Mouse (Mus musculus) bone marrow, adult 2 months (tissue): ENCODE results near the gene Zfp184. TPM values are rescaled to one million over a fixed set of nuclear protein-coding genes. Genes with fewer than 3 reads are reported as not detected.
A peak's percentile ranks its signal among the peaks of the same experiment; 100 is the strongest.

ENCODE experiments used
- H3K27ac ChIP-seq: fragments of 200-500 bp; 2 replicates; pipeline ENCODE4 v1.5.1; 2012; ENCODE audit warnings: low read depth, mild to moderate bottlenecking, control low read depth, inconsistent platforms, low read length; ENCODE audit not compliant: control insufficient read depth, poor library complexity, insufficient read depth
- H3K4me1 ChIP-seq: fragments of 200-500 bp; 2 replicates; pipeline ENCODE4 v1.6.1; 2011; ENCODE audit warnings: low read length; ENCODE audit not compliant: control insufficient read depth, insufficient read depth
- H3K4me3 ChIP-seq: fragments of 200-500 bp; replicated peaks from 2 replicates; pipeline ENCODE3; 2011; ENCODE audit warnings: mild to moderate bottlenecking, low read depth, low read length, control low read depth; ENCODE audit not compliant: control insufficient read depth
- CTCF ChIP-seq: fragments of 200-500 bp; IDR thresholded peaks from 2 replicates; pipeline ENCODE4 v1.5.1; 2011; ENCODE audit warnings: low read length, control low read depth; ENCODE audit not compliant: control insufficient read depth, insufficient read depth
- POLR2A ChIP-seq: fragments of 200-500 bp; IDR thresholded peaks from 2 replicates; pipeline ENCODE4 v1.6.1; 2011; ENCODE audit warnings: low read depth, mild to moderate bottlenecking, control low read depth, low read length, borderline replicate concordance; ENCODE audit not compliant: control insufficient read depth
- WGBS: fragments of 180-500 bp; shearing (Covaris S2); methylation state at CpG from one replicate; pipeline ENCODE4 v1.1.7; 2018; 5-methylcytosine and 5-hydroxymethylcytosine counted together
- polyA plus RNA-seq: library from polyadenylated mRNA; stranded (reverse); fragments of >200 nt; gene quantifications from 2 replicates; pipeline ENCODE4 v1.2.4, GENCODE M21; 2011; ENCODE audit warnings: low replicate concordance; ENCODE audit not compliant: missing spikeins, insufficient read depth, insufficient read length

Gene Zfp184
- polyA plus RNA-seq, 1 experiment, result 2.5 TPM

- Histone ChIP-seq H3K4me3 (no peak overlapping the region), H3K4me1 (peaks cover 8% of the 10 kb centered on the region; the same call in 1 of the 2 replicates), H3K27ac (no peak overlapping the region)
- no peak for TF ChIP-seq CTCF
- no peak for TF ChIP-seq POLR2A
- 55% methylated on average over 3 of the region's 3 CpGs for WGBS
These were observed 53.5 kb downstream of the Zfp184 start for GRCm38 (mm10) chr13:21998412-21998811.

DNA sequence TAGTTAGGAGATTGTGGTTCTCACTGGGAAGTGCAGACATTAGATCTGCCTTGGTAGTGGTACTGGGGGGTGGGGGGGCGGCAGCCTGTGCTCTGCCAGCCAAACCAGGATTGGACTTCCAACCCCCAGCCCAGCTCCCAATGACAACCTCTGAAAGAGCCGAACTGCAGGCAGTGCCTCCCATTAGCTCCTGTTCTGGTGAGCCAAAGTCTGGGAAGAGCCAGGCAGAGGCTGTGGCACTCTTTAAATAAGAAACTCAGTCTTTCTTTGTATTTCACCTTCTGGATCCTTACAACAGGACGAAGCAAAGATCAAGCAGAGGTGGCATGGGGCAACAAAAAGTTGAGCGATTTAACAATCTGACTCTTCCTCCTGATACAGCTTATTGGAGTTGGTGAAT lies 54.3 kb downstream of the Zfp184 start:
- TF ChIP-seq POLR2A, result no peak
- H3K4me1 ChIP-seq, result peaks cover 8% of the 10 kb centered on the region; the same call in 1 of the 2 replicates
- WGBS, result 71% methylated on average over 4 of the region's 4 CpGs

DNA sequence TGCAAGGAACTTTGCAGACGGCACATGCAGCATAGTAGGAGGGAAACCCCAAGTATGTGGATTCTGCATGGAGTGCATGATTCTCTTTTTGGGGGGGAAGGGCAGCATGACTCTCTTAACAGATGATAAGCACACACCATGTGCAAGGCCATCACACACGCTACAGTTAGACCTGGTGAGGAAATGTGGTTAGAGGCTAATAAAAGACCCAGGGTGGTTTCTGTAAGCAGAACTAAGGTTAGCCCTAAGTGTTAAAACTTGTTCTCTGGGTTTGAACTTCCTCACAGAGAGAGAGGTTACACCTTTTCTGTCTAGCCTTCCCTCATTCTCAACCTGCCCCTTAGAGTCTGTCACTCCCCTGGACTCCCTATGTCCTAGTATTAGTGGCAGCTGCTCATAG lies 56.5 kb downstream of the Zfp184 start:
- H3K27ac ChIP-seq, result no peak overlapping the region; the same call in 1 of the 2 replicates
- no peak for TF ChIP-seq CTCF
- no peak for TF ChIP-seq POLR2A
- H3K4me3 ChIP-seq, result no peak overlapping the region
- 6% methylated on average over 2 of the region's 2 CpGs for WGBS
- peaks cover 9% of the 10 kb centered on the region; the same call in 1 of the 2 replicates for H3K4me1 ChIP-seq

More for the DNA sequence above, 54.3 kb downstream of the Zfp184 start:
- Histone ChIP-seq H3K4me3 (no peak overlapping the region), H3K27ac (no peak overlapping the region)

DNA sequence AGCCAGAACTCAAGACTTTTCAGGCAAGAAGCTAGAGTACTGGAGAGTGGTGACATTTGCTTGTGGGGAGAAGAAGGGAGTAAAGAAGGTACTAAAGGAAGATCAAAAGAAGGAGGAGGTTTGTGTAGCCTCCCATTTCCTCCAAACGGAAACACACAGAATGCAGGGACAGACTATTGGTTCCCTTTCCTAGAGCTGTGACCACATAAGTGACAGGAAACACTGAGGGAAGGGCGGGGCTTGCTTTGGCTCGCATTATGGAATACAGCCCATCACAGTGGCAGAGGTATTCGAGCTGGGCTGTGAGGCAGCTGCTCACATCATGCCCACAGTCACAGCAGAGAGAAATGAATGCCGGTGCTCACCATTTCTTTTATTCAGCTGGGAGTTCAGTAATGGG lies 56.9 kb downstream of the Zfp184 start:
- H3K4me1 ChIP-seq, result peaks cover 9% of the 10 kb centered on the region; the same call in 1 of the 2 replicates
- no peak overlapping the region; the same call in 1 of the 2 replicates for H3K27ac ChIP-seq
- TF ChIP-seq CTCF (no peak), POLR2A (no peak)
- WGBS, result 0% methylated on average over 5 of the region's 5 CpGs
- no peak overlapping the region for H3K4me3 ChIP-seq

DNA sequence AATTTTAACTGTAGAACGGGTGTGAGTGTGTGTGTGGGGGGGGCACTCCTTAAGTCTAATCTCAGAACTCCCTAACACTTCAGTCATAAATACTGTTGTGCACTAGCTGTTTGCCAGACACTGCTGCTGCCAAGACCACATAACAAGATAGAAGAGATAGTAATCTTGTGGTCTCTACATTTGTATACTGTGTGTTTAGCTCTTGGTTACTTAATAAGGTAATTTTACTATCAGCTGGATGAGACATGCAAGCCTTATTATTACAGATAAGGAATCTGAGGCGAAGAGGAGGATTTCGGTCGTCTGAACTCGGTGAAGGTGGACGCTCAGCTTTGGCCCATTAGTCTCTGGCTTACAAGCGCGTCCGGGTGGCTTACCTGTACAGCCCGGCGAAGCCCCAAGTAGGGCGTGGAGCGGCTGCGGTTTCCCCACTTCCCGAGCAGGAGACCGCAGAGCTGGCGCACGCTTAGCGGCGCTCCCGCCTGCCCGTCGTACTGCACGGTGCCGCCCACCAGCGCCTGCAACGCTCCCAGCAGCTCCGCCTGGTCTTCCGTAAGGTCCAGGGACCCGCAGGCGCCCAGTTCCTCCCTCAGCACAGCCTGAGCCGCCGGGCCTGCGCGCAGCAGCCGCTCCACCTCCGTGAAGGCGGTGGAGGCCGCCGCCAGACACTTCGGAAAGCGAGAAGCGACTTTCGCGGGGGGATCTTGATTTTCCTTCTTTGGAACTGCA lies 60.9 kb downstream of the Zfp184 start:
- Histone ChIP-seq H3K4me3 (peak overlapping the region; percentile 60), H3K4me1 (peaks cover 8% of the 10 kb centered on the region; the same call in 1 of the 2 replicates), H3K27ac (peak overlapping the region; percentile 68)
- WGBS, result under 1% methylated on average over 45 of the region's 45 CpGs
- TF ChIP-seq POLR2A, result no peak
- no peak for TF ChIP-seq CTCF

DNA sequence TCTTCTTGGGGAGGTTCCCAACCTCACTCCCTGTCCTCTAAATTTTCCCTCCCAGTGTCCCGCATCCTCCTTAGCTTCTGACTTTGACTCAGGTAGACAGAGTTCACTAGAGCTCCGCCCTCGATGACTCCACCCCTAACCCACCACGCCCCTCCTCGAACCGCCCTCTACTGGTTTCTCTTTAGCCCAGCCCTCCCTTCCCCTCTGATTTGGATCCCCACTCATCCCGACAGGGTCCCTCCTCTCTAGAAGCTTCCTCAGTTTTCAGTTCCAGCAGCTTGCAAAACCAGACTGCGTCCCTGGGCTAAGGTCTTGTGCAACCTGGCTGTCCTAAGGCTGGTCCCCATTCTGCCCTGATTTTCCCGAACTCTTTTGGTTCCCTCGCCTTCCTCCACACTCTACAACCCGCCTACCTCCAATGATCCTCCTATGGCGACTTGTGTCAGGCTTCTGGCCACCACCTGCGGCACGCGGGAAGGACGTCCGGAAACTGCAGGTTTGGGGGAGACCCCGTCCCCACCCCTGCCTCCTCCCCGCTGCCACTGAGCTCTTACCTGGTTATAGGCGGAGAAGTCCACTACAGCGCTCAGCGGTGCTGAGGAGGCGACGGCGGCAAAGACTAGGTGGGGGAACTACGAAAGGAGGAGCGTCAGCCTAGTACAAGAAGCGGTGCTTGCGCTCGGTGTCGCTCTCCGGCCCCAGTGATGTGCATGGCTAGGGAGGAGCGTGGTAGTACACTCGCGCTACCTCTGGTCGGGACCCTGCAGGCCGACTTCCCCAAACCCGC lies 61.6 kb downstream of the Zfp184 start:
- 1% methylated on average over 38 of the region's 38 CpGs for WGBS
- 0 out of 2 replicates have a peak, but pooled peaks have one; percentile 4 for TF ChIP-seq CTCF
- TF ChIP-seq POLR2A, result peak; percentile 31; the same call in 1 of the 2 replicates
- H3K4me1 ChIP-seq, result peaks cover 5% of the 10 kb centered on the region; the same call in 1 of the 2 replicates
- peak overlapping the region; percentile 60 for H3K4me3 ChIP-seq
- H3K27ac ChIP-seq, result peak overlapping the region; percentile 68

GRCm38 (mm10) chr13:22007121-22007510 lies 62.2 kb downstream of the Zfp184 start:
- Histone ChIP-seq H3K27ac (no peak overlapping the region), H3K4me1 (peaks cover 5% of the 10 kb centered on the region; the same call in 1 of the 2 replicates), H3K4me3 (peak overlapping the region; percentile 0)
- no peak for TF ChIP-seq POLR2A
- no peak for TF ChIP-seq CTCF
- 18% methylated on average over 18 of the region's 18 CpGs for WGBS

GRCm38 (mm10) chr13:22007872-22008271 lies 63.0 kb downstream of the Zfp184 start:
- TF ChIP-seq CTCF (no peak), POLR2A (no peak)
- WGBS, result 72% methylated on average over 7 of the region's 7 CpGs
- Histone ChIP-seq H3K4me1 (peaks cover 4% of the 10 kb centered on the region; the same call in 1 of the 2 replicates), H3K27ac (no peak overlapping the region), H3K4me3 (no peak overlapping the region)
